Mouse (Mus musculus): Measurements from ENCODE around the gene Txnip.

- TF ChIP-seq CTCF (IDR thresholded peaks at IDR 0.05; ENCODE audit: control insufficient read depth, insufficient read depth, insufficient replicate concordance, low read depth, low read length), result no peak
- no peak for TF ChIP-seq POLR2A (IDR thresholded peaks at IDR 0.05; ENCODE audit: control insufficient read depth, low read depth, low read length)
Measured at GRCm38 (mm10) chr3:96569966-96570605, 12.3 kb downstream of the Txnip start.
